Mouse (Mus musculus): Measurements from ENCODE around the gene Pabpc1l.

DNA sequence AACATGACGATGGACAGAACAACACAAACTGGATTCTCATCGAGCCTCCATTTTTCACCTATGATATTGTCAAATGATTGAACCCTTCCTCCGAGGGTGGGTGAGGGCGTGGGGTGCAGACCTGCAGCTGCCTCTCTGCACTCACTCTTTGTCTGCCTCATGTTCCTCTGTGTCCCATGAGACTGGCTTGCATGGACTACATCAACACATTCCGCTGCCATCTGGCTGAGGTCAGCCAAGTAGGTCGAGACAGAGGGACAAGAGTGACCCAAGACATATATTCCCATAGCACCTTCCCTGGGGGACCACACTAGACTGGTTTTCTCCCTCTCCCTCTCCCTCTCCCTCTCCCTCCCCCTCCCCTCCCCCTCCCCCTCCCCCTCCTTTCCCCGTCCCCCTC lies 48.8 kb upstream of the Pabpc1l start:
- TF ChIP-seq TCF12 (IDR thresholded peaks at IDR 0.05; ENCODE audit: insufficient read depth, poor library complexity, severe bottlenecking): no peak
- no peak for TF ChIP-seq E2F4 (IDR thresholded peaks at IDR 0.05; ENCODE audit: insufficient read depth)
- TF ChIP-seq USF1 (IDR thresholded peaks at IDR 0.05; ENCODE audit: low read depth): no peak
- no peak for TF ChIP-seq POLR2A (IDR thresholded peaks at IDR 0.05; ENCODE audit: insufficient read length, low read depth)
- no peak for TF ChIP-seq MAX (IDR thresholded peaks at IDR 0.05; ENCODE audit: low read depth)
- TF ChIP-seq SRF (IDR thresholded peaks at IDR 0.05; ENCODE audit: control insufficient read depth, insufficient read length, low read depth): no peak
- no peak for TF ChIP-seq POLR2AphosphoS2 (IDR thresholded peaks at IDR 0.05; ENCODE audit: insufficient read length, low read depth)
- TF ChIP-seq MYOD1 (IDR thresholded peaks at IDR 0.05; ENCODE audit: control insufficient read depth in 1 of 3, insufficient read length in 2 of 3, low read depth in 2 of 3): no peak
- TF ChIP-seq CEBPB (IDR thresholded peaks at IDR 0.05; ENCODE audit: insufficient read depth, poor library complexity, severe bottlenecking): no peak
- TF ChIP-seq REST (IDR thresholded peaks at IDR 0.05; ENCODE audit: insufficient read depth, insufficient read length): no peak

Data from myocyte (in vitro differentiated cells).